Mouse (Mus musculus) ovary, postnatal 10 days (tissue): Measurements from ENCODE around the gene Fam227a.

Source experiments
- DNase-seq: peaks from one replicate; pipeline ENCODE4 v3.0.0; 2022; ENCODE audit warnings: low spot score

The Fam227a gene

DNA sequence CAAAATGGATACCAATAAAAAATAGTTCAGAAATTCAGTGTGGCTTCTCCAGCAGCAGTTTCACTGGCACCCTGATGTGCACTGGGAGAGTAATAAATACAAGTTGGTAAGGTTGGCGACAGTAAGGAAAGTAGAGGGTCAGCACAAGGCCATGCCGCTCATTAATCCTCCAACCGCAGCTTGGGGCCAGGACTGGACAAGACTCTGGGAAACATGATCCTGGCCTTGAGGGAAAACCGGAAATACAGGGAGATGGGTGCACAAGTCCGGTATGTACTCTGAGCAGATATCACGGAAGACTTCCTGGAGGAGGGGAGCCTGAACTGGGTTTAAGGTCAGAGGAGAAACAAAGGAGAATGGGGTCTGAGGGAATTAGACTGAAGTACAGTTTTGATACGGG lies 43.3 kb downstream of the Fam227a start:
- DNase-seq = no peak

DNA sequence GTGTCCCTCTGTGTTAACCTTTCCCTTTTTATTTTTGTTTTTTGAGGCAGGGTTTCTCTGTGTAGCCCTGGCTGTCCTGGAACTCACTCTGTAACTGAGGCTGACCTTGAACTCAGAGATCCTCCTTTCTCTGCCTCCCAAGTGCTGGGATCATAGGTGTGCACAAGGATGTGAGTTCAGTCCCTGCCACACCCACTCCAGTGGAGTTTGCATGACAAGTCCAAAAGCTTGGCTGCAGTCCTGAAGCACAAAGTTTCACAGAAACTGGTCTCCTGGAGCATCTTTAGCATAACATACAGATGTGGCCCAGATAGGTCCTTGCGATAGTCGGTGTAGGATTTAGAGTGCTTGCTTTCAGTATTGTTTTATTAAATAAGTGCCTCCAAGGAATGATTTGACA lies 49.5 kb downstream of the Fam227a start:
- no peak for DNase-seq

DNA sequence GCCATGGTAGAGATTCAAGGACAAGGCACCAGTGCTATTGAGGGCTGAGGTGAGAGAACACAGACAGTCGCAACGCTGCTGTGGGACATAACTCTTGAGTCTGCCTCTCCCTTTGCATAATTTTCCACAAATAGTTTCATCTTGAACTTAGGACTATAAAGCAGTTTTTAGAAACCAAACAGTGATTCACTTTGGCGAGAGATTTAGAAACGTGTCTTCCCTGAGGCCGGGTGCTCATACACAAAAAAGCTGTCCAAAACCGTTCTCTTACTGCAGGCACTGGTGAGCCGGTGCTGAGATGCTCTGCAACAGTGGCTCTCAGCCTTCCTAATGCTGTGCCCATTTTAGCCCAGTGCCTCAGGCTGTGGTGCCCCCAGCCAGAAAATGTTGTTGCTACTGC lies 50.5 kb downstream of the Fam227a start:
- no peak for DNase-seq

DNA sequence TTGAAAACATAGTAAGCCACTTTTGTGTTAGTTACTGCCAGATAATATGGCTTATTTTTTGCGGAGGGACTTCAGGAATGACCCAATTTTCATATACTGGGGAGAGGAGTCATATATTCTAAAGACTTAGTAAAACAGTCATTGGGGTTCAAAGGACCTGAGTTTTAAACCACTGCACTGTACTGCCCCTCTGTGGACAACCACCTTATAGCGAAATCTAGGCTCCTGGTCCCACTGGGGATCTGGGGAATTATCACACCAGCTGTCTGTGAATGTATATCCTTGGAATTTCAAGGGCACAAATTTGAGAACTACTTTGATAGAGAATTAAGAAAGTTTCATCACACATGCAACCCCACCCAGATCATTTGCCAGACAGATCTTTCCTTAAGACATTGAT lies 51.0 kb downstream of the Fam227a start:
- no peak for DNase-seq

DNA sequence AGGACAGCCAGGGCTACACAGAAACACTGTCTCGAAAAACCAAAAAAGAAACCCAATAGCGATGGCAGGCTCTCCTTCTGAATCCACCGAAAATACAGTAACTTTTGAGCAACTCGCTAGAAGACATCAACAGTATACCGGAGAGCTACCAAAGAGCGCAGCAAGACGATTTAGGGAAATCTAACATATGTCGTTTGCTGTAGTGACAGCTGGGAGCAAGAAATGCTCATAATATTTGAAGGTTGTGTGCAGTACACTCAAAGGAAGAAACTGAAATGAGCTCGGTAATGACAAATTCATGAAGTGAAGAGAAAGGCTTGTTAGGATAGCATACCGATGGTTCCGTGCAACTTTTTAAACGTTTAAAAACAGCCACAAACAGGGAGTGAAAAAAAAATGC lies 52.6 kb downstream of the Fam227a start:
- no peak for DNase-seq

DNA sequence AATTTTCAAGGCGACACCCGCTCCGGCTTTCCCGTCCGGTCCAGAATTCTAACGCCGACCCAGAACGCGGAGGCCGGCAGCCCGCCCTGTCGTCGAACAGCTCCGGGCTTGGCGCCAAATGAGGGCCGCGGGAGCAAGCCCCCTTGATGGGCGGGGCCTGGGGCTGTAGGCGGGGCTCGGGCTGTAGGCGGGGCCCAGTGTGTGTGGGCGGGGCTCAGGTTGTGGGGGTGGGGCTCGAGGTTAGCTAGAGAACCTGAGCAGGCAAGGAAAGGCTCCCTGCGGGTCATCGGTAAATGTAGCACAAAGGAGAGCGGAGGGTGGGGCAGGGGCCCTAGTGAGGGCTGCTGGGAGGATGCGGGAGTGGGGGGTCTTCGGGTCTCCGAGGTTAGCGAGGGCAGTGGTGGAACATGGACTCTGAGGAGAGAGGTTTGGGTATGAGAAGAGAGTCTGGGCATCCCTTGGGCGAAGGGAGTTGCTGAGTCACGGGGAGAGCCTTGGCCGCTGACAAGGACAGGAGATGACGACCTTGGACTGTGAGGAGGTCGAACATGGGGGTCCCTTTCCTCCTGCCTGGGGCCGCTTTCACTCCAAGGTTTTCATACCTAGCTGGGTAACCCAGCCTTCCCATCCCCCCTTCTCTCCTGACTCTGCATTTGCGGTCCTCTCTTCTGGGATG lies 53.6 kb downstream of the Fam227a start, which contains the start of gene Dmc1:
Gene Dmc1, minus strand, starts transcription at position 120 of the 676 bp plus-strand sequence.
- DNase-seq = peak; percentile 12

DNA sequence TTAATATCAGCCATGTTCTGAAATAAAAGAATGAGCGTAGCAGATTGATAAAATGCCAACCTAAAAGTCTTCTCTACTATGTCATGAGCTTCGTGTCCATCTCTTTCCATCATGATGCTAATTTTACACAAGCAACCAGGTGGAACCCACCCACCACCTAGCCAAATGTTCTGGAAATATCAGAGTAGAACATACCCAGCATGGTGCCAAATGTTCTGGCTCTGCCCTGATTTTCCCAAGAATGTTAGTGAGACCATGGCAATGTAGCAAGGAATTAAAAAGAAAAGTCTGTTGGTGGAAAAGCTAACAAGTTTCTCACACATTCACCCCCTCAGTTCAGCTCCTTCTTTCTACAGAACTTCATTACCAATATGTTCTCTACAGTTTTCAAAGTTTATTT lies 58.6 kb downstream of the Fam227a start:
- DNase-seq = no peak

DNA sequence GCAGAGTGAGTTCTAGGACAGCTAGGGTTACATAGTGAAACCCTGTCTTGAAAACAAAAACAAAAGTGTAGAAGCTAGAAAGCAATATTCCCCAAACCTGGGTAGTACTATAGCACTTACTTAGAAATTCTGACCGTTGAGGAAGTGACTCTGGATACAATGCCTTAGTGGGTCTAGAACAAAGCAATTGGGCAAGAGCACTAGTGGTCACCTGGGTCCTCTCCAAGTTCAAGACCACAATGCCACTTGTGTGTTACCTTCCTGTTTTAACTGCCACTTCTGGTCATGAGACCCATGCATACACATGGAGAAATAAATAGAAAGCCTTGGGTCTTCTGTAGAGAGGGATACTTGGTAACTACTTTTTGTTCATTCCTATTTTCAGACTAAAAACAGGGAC lies 60.0 kb downstream of the Fam227a start:
- no peak for DNase-seq

DNA sequence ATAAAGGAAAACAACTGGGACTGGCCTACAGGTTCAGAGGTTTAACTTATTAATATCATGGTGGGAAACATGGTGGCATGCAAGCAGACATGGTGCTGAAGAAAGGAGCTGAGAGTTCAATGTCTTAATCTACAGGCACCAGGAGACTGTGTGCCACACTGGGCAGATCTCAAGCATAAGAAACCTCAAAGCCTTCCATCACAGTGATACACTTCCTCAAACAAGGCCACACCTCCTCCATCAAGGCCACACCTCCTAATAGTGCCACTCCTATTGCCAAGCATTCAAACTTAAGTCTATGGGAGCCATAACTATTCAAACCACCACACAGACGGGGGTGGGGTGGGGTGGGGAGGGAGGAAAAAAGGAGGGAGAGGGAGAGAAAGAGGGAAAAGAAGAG lies 77.2 kb downstream of the Fam227a start:
- no peak for DNase-seq

DNA sequence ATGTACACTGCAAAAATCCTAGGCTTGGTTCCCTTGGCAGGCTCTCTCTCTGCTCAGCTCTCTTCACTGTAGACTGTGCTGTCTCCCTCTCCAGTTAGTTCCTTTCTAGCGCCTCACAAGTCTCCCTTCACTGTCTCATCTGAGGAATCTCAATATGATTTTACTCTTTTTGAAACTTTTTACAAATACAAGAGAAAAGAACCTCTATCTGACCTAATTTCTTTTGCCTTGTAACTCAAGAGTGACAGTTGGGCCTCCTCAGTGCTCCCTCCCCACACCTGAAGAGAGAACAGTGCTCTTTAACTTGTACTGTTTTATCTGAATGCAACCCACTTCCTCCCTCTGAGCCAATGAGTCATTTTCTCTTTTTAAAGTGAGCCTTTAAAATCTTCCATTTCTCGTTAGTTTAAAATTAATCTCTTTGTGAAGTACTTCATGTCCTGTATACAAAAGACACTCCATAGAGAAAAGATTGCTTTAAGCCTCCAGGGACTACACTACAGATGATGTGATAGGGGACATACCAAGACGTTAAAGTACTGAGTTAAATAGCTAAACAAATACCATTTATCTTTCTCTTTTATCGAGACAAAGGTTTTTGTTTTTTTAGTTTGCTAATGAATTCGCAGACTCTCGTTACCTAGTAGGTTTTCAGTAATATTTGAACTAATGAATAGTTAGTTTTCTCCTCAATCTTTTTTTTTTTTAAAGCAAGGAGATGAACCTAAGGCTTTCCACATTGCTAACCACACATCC lies 80.9 kb downstream of the Fam227a start:
- no peak for DNase-seq

DNA sequence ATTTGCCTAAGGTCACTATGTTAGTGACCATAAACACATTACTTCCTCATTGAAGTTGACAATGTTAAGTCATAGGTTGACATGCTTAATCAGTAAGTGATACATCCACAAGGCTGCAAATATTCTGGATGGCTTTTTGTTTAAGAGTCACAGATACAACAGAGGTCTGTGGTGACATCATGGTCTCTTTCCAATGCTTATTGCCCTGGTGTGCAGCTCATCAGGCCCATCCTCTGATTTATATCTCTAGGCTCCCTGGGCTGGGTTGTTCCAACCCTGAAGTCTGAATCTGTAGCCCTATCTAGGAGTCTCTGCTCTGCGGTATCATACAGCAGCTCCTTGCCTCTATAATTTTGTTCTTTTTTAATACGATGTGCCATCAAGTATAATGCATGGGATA lies 81.8 kb downstream of the Fam227a start:
- no peak for DNase-seq

DNA sequence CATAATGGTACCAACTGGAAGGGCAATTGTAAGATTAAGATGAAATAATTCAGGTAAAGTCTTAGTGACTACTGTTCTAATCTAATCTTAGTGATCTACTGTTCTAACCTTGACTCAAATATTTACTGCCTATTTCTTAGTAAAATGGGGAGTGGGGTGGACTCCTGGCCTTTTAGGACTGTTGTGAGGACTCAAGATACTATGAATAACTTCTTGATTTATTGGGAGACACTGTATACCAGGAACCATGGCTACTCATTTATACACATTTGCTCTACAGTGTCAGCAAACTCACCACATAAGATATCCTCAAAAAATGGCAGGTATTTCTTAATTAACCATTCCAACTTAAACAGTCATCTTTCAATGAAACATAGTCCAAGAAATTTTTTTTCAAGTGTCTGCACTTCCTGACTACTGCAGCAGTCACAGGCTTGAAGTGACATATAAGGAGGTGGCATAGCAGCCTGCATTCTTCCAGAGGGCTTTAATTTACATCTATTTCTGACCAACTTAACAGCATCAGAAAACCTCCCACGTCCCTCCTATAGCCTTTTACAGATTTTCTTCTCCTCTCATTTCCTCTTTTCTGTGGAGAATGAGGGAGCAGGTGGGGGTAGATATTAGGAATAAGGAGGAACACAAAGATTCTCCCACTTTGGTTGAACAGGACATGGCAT lies 83.1 kb downstream of the Fam227a start:
- no peak for DNase-seq

DNA sequence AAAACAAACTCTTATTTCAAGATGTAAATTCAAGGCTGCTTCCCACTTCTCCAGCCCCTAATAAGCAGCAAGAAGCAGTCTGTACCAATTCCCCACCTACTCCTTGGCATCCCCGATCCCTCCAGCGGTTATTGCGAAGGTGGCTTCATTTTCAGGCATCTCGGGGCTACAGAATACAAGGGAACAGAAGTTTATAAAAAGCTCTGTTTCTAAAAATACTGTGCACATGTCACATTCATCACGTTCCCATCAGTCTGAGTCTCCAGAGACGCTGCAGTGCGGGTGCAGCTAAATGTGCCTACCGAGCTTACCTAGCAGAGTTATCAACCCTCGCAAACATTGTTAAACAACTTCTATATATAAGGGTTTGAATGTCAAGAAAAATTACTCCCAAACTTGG lies 96.3 kb downstream of the Fam227a start:
- no peak for DNase-seq

DNA sequence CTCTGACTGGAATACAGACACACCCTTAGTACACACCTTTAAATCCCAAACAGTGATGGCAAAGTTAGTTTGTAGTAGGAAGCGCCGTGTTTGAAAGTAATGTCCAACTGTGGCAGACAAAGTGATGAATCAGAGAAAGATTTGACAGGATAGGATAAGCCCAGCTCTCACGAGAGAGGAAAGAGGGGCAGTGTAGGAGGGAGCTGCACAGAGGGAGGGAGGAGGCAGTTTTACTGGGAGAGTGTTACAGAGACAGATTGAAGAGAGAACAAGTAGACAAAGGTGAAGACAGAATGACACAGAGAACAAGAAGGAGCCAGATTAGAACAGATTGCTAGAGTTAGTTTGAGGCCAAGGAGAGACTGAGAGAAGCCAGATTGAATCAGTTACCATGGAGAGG lies 99.1 kb downstream of the Fam227a start:
- no peak for DNase-seq
